Mouse (Mus musculus) heart, postnatal 0 days (tissue): Measurements from ENCODE around the gene Gm3005. TPM values are rescaled to one million over a fixed set of nuclear protein-coding genes. Genes with fewer than 3 reads are reported as not detected.
"Not testable (repeated sequence)": the region's sequence is repeated elsewhere in the genome, so short reads cannot be mapped to it uniquely, and the experiment has no call there.

Source experiments
- ATAC-seq: fragments of 200-750 bp; cut with Nextera tagmentation; 2 replicates; pipeline ENCODE4 v1.8.0; 2017; ENCODE audit warnings: low read depth, moderate number of reproducible peaks, moderate library complexity; ENCODE audit not compliant: insufficient read depth
- DNase-seq: peaks from one replicate; pipeline ENCODE4 v3.0.0-alpha.2; 2016; ENCODE audit warnings: low spot score
- H3K27ac ChIP-seq: fragments of 300-500 bp; sonication (generic); 2 replicates; pipeline ENCODE4 v1.5.1; 2014; ENCODE audit warnings: low read depth, mild to moderate bottlenecking
- H3K27me3 ChIP-seq: fragments of 300-500 bp; sonication (generic); 2 replicates; pipeline ENCODE4 v1.6.1; 2014; ENCODE audit warnings: low read length, mixed read lengths; ENCODE audit not compliant: control insufficient read depth, insufficient read depth
- H3K36me3 ChIP-seq: fragments of 300-500 bp; sonication (generic); replicated peaks from 2 replicates; pipeline ENCODE4 v1.6.1; 2014; ENCODE audit warnings: low read length, mixed read lengths; ENCODE audit not compliant: control insufficient read depth, insufficient read depth
- H3K4me1 ChIP-seq: fragments of 300-500 bp; sonication (generic); 2 replicates; pipeline ENCODE4 v1.6.1; 2014; ENCODE audit warnings: antibody characterized with exemption; ENCODE audit not compliant: control insufficient read depth, insufficient read depth
- H3K4me2 ChIP-seq: fragments of 300-500 bp; sonication (generic); 2 replicates; pipeline ENCODE4 v1.6.1; 2014; ENCODE audit warnings: low read depth, mild to moderate bottlenecking, low read length, moderate library complexity
- H3K4me3 ChIP-seq: fragments of 300-500 bp; sonication (generic); 2 replicates; pipeline ENCODE4 v1.5.1; 2014; ENCODE audit warnings: low read depth, low read length
- H3K9ac ChIP-seq: fragments of 300-500 bp; sonication (generic); replicated peaks from 2 replicates; pipeline ENCODE4 v1.6.1; 2014; ENCODE audit warnings: low read depth, low read length, mixed read lengths
- H3K9me3 ChIP-seq: fragments of 300-500 bp; sonication (generic); replicated peaks from 2 replicates; pipeline ENCODE4 v1.6.1; 2016; ENCODE audit warnings: low read length; ENCODE audit not compliant: control insufficient read depth
- WGBS: fragments of 180-500 bp; shearing (Covaris S2); extraction: QIAGEN DNeasy Blood & Tissue Kit; methylation state at CpG from one replicate; pipeline ENCODE4 v1.1.7; 2014; 5-methylcytosine and 5-hydroxymethylcytosine counted together
- polyA plus RNA-seq: library from polyadenylated mRNA; unstranded; fragments of >200 nt; fragmentation: Nextera tagmentation; extraction: Ambion mirVana; gene quantifications from 2 replicates; pipeline ENCODE4 v1.2.1, GENCODE M21; 2015
- total RNA-seq: library from RNA; depleted of rRNA; stranded (reverse); fragments of >200 nt; gene quantifications from 2 replicates; pipeline ENCODE4 v1.2.3, GENCODE M21; 2014; ENCODE audit warnings: low replicate concordance; rRNA removed

Gene Gm3005
- 0.53 and 6.6 TPM in 2 replicates for total RNA-seq
- 2.9 and 4.3 TPM in 2 replicates for polyA plus RNA-seq

- ATAC-seq, H3K27me3 ChIP-seq, H3K4me1 ChIP-seq, H3K4me2 ChIP-seq, H3K9ac ChIP-seq, H3K27ac ChIP-seq, DNase-seq, H3K36me3 ChIP-seq, H3K4me3 ChIP-seq, H3K9me3 ChIP-seq: not testable (repeated sequence)
- WGBS = no CpG with 5 or more reads among the region's 2 CpGs
These were observed at the start of gene Gm3005 for GRCm38 (mm10) chr14:3427803-3428202. Gene Gm3005 (plus strand): TSS chr14:3428103.

- ATAC-seq, H3K27me3 ChIP-seq, DNase-seq, H3K9me3 ChIP-seq, H3K36me3 ChIP-seq, H3K9ac ChIP-seq, H3K4me1 ChIP-seq, H3K4me3 ChIP-seq, H3K27ac ChIP-seq, H3K4me2 ChIP-seq: not testable (repeated sequence)
- no CpG with 5 or more reads among the region's 2 CpGs for WGBS
These were observed 33.1 kb upstream of the Gm3005 start, which contains the start of gene Gm10413 for GRCm38 (mm10) chr14:3394793-3395192. Gene Gm10413 (plus strand): TSS chr14:3395093.

- not testable (repeated sequence) for DNase-seq, H3K4me2 ChIP-seq, H3K9ac ChIP-seq, H3K9me3 ChIP-seq, H3K27ac ChIP-seq, H3K27me3 ChIP-seq, H3K4me1 ChIP-seq, ATAC-seq, H3K36me3 ChIP-seq, H3K4me3 ChIP-seq
- no CpG with 5 or more reads among the region's 32 CpGs for WGBS
These were observed 15.6 kb upstream of the Gm3005 start, which contains the start of gene Gm10409 for GRCm38 (mm10) chr14:3412314-3412713. Gene Gm10409 (plus strand): TSS chr14:3412614.

GRCm38 (mm10) chr14:3449079-3449478, 21.2 kb downstream of the Gm3005 start, which contains the start of gene Gm10408:
Gene Gm10408 (plus strand): TSS chr14:3449379.
- not testable (repeated sequence) for ATAC-seq, H3K9ac ChIP-seq, DNase-seq, H3K27me3 ChIP-seq, H3K27ac ChIP-seq, H3K4me2 ChIP-seq, H3K36me3 ChIP-seq, H3K4me3 ChIP-seq, H3K4me1 ChIP-seq, H3K9me3 ChIP-seq
- WGBS = no CpG with 5 or more reads among the region's 3 CpGs

- no CpG with 5 or more reads among the region's 2 CpGs for WGBS
These were observed 206.3 kb downstream of the Gm3005 start, which contains the start of gene Gm3012 for GRCm38 (mm10) chr14:3634212-3634611. Gene Gm3012 (plus strand): TSS chr14:3634512.

More at GRCm38 (mm10) chr14:3634212-3634611, 206.3 kb downstream of the Gm3005 start, which contains the start of gene Gm3012:
- not testable (repeated sequence) for H3K36me3 ChIP-seq, H3K4me3 ChIP-seq, H3K27me3 ChIP-seq, H3K9me3 ChIP-seq, H3K9ac ChIP-seq, H3K27ac ChIP-seq, H3K4me1 ChIP-seq, ATAC-seq, DNase-seq, H3K4me2 ChIP-seq

Other genes starting within 250 kb of the Gm3005 start
- gene Gm5795, start 239.8 kb upstream of the Gm3005 start, total RNA-seq = not detected in 2 replicates
- not detected in 2 replicates for gene Gm5795, start 239.8 kb upstream of the Gm3005 start, polyA plus RNA-seq
- gene D830030K20Rik, start 219.6 kb upstream of the Gm3005 start, total RNA-seq = 1.3 and 1.4 TPM in 2 replicates
- 10.9 and 11.2 TPM in 2 replicates for gene D830030K20Rik, start 219.6 kb upstream of the Gm3005 start, polyA plus RNA-seq
- 0.95 TPM in 1 of 2 replicates, not detected in the other for gene Gm2956, start 95.5 kb upstream of the Gm3005 start, total RNA-seq
- 0.56 and 1.0 TPM in 2 replicates for gene Gm2956, start 95.5 kb upstream of the Gm3005 start, polyA plus RNA-seq
- gene Gm10413, start 33.0 kb upstream of the Gm3005 start, total RNA-seq = not detected in 2 replicates
- not detected in 2 replicates for gene Gm10413, start 33.0 kb upstream of the Gm3005 start, polyA plus RNA-seq
- 2.3 TPM in 1 of 2 replicates, not detected in the other for gene Gm10409, start 15.5 kb upstream of the Gm3005 start, total RNA-seq
- gene Gm10409, start 15.5 kb upstream of the Gm3005 start, polyA plus RNA-seq = 1.8 and 2.0 TPM in 2 replicates
- gene Gm10408, start 21.3 kb downstream of the Gm3005 start, total RNA-seq = not detected in 2 replicates
- not detected in 2 replicates for gene Gm10408, start 21.3 kb downstream of the Gm3005 start, polyA plus RNA-seq
- not detected in 2 replicates for gene Gm3012, start 206.4 kb downstream of the Gm3005 start, total RNA-seq
- not detected in 2 replicates for gene Gm3012, start 206.4 kb downstream of the Gm3005 start, polyA plus RNA-seq
- gene Gm3020, start 223.9 kb downstream of the Gm3005 start, total RNA-seq = 2.3 TPM in 1 of 2 replicates, not detected in the other
- 1.8 and 2.0 TPM in 2 replicates for gene Gm3020, start 223.9 kb downstream of the Gm3005 start, polyA plus RNA-seq